Mouse (Mus musculus) heart, postnatal 0 days (tissue): ENCODE results near the gene Map2k6.

Experiments used
- CTCF ChIP-seq: IDR thresholded peaks from 2 replicates; pipeline ENCODE4 v1.5.1; 2016; ENCODE audit warnings: antibody characterized with exemption, control low read depth, low read depth
- EP300 ChIP-seq: IDR thresholded peaks from 2 replicates; pipeline ENCODE4 v1.6.1; 2016; ENCODE audit warnings: antibody characterized with exemption, low read depth

- TF ChIP-seq EP300 (no peak), CTCF (no peak)
Observed at GRCm38 (mm10) chr11:110369312-110370019, 29.5 kb upstream of the Map2k6 start.
